Mouse (Mus musculus): Measurements from ENCODE around the gene Fam57b.

Gene Fam57b

DNA sequence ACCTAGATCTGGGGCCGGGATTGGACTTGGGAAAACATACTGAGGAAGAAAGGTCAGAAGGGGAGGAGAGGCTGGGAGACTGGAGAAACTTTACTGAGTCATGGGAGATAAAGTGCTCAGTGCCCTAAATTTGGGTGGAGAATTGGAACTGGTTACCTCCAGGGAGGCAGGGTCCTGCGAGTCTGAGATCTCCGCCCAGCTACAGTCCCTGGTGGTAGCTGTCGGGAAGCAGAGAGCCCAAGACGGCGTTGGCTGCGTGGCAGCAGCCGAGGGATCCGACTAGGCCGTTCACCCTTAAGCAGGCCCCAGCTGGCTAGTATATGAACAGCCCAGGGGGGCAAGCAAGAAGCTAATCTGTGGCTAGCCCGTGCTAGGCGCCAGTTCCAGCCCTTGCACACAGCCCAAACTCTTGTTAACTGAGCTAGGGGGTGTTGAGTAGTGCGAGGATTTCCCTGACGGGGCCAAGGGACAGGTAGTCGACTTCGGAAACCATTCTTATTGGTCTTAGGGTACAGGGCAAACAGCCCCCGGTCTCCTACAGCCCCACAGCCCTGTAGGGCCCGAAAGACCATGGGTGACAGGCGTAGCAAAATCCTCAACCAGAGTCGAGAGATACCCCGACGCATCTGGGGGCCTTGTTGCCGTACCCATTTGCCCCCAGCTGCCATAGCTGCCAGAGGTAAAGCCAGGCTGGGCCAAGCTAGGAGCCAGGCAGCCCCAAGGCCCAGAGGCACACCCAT is 72.5 kb downstream of the Fam57b start:
- no peak for DNase-seq (ENCODE audit: low read depth, low spot score)

DNA sequence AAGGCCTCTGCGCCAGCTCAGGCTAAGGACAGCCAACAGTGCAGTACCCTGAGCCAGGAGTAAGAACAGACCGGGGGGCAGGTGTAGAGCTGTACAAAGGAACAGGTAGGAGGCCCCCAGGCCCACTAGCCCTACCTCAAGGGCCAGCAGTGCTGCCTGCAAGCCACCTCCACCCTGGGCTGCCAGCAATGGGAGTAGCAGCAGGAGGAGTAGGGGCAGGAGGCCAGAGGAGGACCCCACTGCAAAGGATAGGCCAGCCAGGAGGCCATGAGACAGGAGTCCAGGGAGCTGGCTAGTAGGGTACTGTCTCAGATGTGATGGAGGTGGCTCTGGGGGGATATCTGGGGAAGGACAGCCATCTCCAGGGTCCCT is 73.0 kb downstream of the Fam57b start:
- no peak for DNase-seq (ENCODE audit: low read depth, low spot score)

DNA sequence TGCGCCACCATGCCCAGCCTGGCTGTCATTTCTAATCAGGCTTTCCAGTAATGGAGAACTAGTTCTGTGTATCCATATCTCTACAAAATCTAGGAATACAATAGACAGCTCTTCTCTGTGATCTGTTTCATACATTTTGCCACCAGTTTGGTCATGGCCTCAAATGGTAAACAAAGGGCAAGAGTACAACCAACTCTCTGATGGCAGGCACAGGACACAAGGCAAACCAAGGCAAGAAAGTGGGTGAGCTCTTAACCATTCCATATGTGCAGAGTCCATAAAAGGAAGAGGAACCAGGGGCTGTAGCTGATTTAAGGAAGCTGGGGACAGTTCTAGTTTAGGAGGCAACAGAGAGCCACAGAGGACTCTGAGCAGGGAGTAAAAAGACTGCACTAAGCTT is 79.8 kb downstream of the Fam57b start:
- no peak for DNase-seq (ENCODE audit: low read depth, low spot score)
